Mouse (Mus musculus): ENCODE measurements around the gene G6pc2.

Gene G6pc2

GRCm38 (mm10) chr2:69239315-69239714, 28.4 kb downstream of the G6pc2 start:
- peak; percentile 55 for DNase-seq (ENCODE audit: low spot score)

- no peak for DNase-seq (ENCODE audit: low spot score)
Measured at GRCm38 (mm10) chr2:69244924-69245323, 34.1 kb downstream of the G6pc2 start.

- DNase-seq (ENCODE audit: low spot score) = no peak
Measured at GRCm38 (mm10) chr2:69247081-69247480, 36.2 kb downstream of the G6pc2 start.

- DNase-seq (ENCODE audit: low spot score) = no peak
Measured at GRCm38 (mm10) chr2:69248221-69248755, 37.4 kb downstream of the G6pc2 start.

GRCm38 (mm10) chr2:69264069-69264618, 53.3 kb downstream of the G6pc2 start:
- no peak for DNase-seq (ENCODE audit: low spot score)

GRCm38 (mm10) chr2:69275875-69276274, 65.0 kb downstream of the G6pc2 start:
- peak; percentile 16 for DNase-seq (ENCODE audit: low spot score)

Measured in yolk sac, embryonic 10.5 days (tissue).